Mouse (Mus musculus) neural tube, embryonic 13.5 days (tissue): ENCODE measurements around the gene Lrrc66. TPM values are rescaled to one million over a fixed set of nuclear protein-coding genes. Genes with fewer than 3 reads are reported as not detected.
"Not testable (repeated sequence)": the region's sequence is repeated elsewhere in the genome, so short reads cannot be mapped to it uniquely, and the experiment has no call there.

Experiments used
- ATAC-seq: fragments of 200-750 bp; cut with Nextera tagmentation; 2 replicates; pipeline ENCODE4 v1.8.0; 2017; ENCODE audit warnings: low read depth, mild to moderate bottlenecking, moderate TSS enrichment, moderate library complexity
- H3K27ac ChIP-seq: fragments of 300-500 bp; sonication (generic); replicated peaks from 2 replicates; pipeline ENCODE4 v1.5.1; 2015; ENCODE audit warnings: moderate library complexity, mild to moderate bottlenecking, inconsistent platforms
- H3K27me3 ChIP-seq: fragments of 300-500 bp; sonication (generic); 2 replicates; pipeline ENCODE4 v1.6.1; 2015; ENCODE audit warnings: mild to moderate bottlenecking, inconsistent platforms
- H3K36me3 ChIP-seq: fragments of 300-500 bp; sonication (generic); 2 replicates; pipeline ENCODE4 v1.6.1; 2015; ENCODE audit warnings: mild to moderate bottlenecking, inconsistent platforms
- H3K4me1 ChIP-seq: fragments of 300-500 bp; sonication (generic); replicated peaks from 2 replicates; pipeline ENCODE4 v1.6.1; 2015; ENCODE audit warnings: inconsistent platforms
- H3K4me2 ChIP-seq: fragments of 300-500 bp; sonication (generic); 2 replicates; pipeline ENCODE4 v1.6.1; 2015; ENCODE audit warnings: inconsistent platforms, mild to moderate bottlenecking, moderate library complexity
- H3K4me3 ChIP-seq: fragments of 300-500 bp; sonication (generic); 2 replicates; pipeline ENCODE4 v1.5.1; 2015; ENCODE audit warnings: mild to moderate bottlenecking, inconsistent platforms
- H3K9ac ChIP-seq: fragments of 300-500 bp; sonication (generic); 2 replicates; pipeline ENCODE4 v1.6.1; 2015; ENCODE audit warnings: moderate library complexity, mild to moderate bottlenecking, inconsistent platforms
- H3K9me3 ChIP-seq: fragments of 300-500 bp; sonication (generic); 2 replicates; pipeline ENCODE4 v1.6.1; 2016; ENCODE audit warnings: inconsistent platforms
- WGBS: fragments of 180-500 bp; shearing (Covaris S2); methylation state at CpG from one replicate; pipeline ENCODE4 v1.1.7; 2015; 5-methylcytosine and 5-hydroxymethylcytosine counted together
- polyA plus RNA-seq: library from polyadenylated mRNA; unstranded; fragments of >200 nt; fragmentation: Nextera tagmentation; extraction: Ambion mirVana; gene quantifications from 2 replicates; pipeline ENCODE4 v1.2.1, GENCODE M21; 2015

Lrrc66 gene
- polyA plus RNA-seq, 1 experiment from 2014 or later: not detected

DNA sequence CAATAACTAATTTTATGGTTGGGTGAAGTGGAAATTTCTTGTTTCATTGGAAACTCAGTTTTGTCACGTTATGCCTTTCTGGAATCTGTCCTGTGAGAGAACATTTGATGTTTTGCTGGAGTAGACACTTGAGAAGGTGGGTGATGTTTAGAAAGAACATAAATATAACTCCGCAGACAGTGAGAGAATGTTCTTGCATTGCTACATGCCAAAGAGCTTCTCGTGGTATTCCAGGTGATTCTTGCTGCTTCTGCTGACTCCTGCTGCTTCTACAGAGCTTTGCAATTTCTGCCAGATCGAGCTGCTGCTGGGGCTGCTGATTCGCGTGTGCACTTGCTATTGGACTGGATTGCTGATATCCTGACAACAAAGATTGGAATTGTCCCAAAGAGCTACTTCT, 27.4 kb downstream of the Lrrc66 start:
- peaks cover 2% of the 10 kb centered on the region; the same call in 1 of the 2 replicates for H3K9me3 ChIP-seq

DNA sequence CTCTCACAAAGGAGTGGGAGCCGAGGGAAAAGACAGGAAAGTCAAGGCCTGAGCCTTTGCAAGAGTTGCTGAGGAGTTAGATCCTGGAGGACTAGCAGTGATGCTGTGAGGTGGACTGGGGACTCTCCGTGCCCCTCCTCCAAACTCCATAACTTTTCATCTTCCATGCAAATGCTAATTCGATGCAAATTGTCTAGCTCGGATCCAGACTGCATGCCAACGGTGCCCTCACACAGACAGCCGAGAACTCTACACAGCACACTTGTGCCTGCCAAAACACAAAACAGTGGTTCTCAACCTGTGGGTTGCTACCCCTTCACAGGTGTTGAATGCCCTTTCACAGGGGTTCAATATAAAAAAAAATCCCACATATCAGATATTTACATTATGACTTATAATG, 27.8 kb downstream of the Lrrc66 start:
- no peak for ATAC-seq
- WGBS: 87% methylated on average over 6 of the region's 6 CpGs
- H3K27ac ChIP-seq: no peak overlapping the region

More for the DNA sequence above, 27.4 kb downstream of the Lrrc66 start:
- no peaks in the 10 kb centered on the region for H3K36me3 ChIP-seq
- 89% methylated on average over 6 of the region's 6 CpGs for WGBS
- no peak overlapping the region for H3K9ac ChIP-seq
- no peak overlapping the region for H3K4me2 ChIP-seq
- no peak overlapping the region for H3K27ac ChIP-seq
- no peaks in the 10 kb centered on the region for H3K27me3 ChIP-seq
- H3K4me1 ChIP-seq: peaks cover 18% of the 10 kb centered on the region
- no peak for ATAC-seq
- no peak overlapping the region for H3K4me3 ChIP-seq

DNA sequence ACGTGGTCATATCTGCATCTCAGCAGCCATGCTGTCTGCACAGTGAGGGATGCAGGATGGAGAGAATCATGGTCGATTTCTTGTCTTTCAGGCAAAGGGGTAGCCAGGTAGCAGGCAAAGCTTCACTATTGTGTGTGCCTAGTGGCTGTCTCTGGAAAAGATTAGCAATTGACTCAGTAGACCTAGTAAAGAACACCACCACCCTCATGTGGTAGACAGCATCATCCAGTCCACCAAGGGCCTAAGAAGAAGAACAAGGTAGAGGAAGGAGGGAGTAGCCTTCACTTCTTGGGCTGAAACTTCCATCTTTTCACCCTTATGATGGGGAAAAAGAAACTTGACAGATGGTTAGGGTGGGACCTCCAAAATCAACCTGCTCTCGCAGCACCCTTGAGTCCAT, 29.5 kb downstream of the Lrrc66 start:
- no peaks in the 10 kb centered on the region for H3K36me3 ChIP-seq
- no peak for ATAC-seq
- no peak overlapping the region for H3K4me3 ChIP-seq
- no peaks in the 10 kb centered on the region for H3K27me3 ChIP-seq
- H3K27ac ChIP-seq: no peak overlapping the region
- no peaks in the 10 kb centered on the region for H3K9me3 ChIP-seq
- no peak overlapping the region for H3K9ac ChIP-seq
- H3K4me1 ChIP-seq: peaks cover 28% of the 10 kb centered on the region
- H3K4me2 ChIP-seq: no peak overlapping the region
- 86% methylated on average over 3 of the region's 3 CpGs for WGBS

More for the DNA sequence above, 27.8 kb downstream of the Lrrc66 start:
- Histone ChIP-seq H3K4me3 (no peak overlapping the region), H3K4me1 (peaks cover 19% of the 10 kb centered on the region), H3K9me3 (no peaks in the 10 kb centered on the region), H3K27me3 (no peaks in the 10 kb centered on the region), H3K9ac (no peak overlapping the region), H3K36me3 (no peaks in the 10 kb centered on the region), H3K4me2 (no peak overlapping the region)

DNA sequence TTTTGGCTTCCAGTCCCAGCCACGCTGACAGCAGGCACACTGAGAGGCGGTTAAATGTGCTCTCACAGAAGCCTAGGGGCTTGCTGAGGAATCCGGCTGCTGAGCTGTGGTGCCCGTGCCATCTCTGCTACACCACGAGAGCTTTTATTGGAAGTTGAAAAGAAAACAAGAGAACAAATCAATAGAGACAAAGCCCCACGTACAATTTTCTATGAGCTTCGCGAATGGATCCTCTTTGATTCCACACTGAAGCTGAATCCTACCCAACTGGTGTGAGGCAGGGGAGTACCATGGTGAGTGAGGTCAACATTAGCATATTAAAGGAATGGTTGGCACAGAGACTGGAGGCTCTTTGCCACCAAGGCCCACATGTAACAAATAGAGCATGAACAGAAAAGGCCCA, 31.0 kb downstream of the Lrrc66 start:
- no peaks in the 10 kb centered on the region for H3K27me3 ChIP-seq
- H3K36me3 ChIP-seq: no peaks in the 10 kb centered on the region
- no peak overlapping the region for H3K4me2 ChIP-seq
- peaks cover 28% of the 10 kb centered on the region for H3K4me1 ChIP-seq
- 42% methylated on average over 8 of the region's 8 CpGs for WGBS
- H3K9ac ChIP-seq: no peak overlapping the region
- H3K9me3 ChIP-seq: no peaks in the 10 kb centered on the region
- peak; percentile 13; the same call in 1 of the 2 replicates for ATAC-seq
- H3K27ac ChIP-seq: no peak overlapping the region
- H3K4me3 ChIP-seq: no peak overlapping the region

DNA sequence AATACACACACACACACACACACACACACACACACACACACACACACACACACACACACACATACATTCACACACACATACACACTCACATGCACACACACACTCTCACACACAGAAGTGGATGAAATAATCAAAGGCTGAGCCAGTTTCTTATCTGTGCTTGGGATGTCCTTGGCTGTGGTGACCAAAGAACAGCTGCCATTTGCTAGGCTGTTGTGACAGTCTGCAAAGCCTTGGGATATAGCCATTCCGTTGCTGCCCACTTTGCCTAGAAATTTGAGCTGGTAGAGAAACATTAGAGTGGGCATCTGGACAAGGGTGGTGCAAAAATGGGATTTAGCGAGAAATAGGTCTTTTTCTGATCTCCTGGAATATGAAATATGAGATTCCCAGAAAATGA, 32.3 kb downstream of the Lrrc66 start:
- no peak for ATAC-seq
- no peaks in the 10 kb centered on the region for H3K27me3 ChIP-seq
- no peaks in the 10 kb centered on the region for H3K9me3 ChIP-seq
- WGBS: 75% methylated on average over 2 of the region's 2 CpGs
- no peak overlapping the region for H3K9ac ChIP-seq
- peaks cover 28% of the 10 kb centered on the region for H3K4me1 ChIP-seq
- no peak overlapping the region for H3K4me2 ChIP-seq
- H3K27ac ChIP-seq: no peak overlapping the region
- H3K36me3 ChIP-seq: no peaks in the 10 kb centered on the region
- no peak overlapping the region for H3K4me3 ChIP-seq

DNA sequence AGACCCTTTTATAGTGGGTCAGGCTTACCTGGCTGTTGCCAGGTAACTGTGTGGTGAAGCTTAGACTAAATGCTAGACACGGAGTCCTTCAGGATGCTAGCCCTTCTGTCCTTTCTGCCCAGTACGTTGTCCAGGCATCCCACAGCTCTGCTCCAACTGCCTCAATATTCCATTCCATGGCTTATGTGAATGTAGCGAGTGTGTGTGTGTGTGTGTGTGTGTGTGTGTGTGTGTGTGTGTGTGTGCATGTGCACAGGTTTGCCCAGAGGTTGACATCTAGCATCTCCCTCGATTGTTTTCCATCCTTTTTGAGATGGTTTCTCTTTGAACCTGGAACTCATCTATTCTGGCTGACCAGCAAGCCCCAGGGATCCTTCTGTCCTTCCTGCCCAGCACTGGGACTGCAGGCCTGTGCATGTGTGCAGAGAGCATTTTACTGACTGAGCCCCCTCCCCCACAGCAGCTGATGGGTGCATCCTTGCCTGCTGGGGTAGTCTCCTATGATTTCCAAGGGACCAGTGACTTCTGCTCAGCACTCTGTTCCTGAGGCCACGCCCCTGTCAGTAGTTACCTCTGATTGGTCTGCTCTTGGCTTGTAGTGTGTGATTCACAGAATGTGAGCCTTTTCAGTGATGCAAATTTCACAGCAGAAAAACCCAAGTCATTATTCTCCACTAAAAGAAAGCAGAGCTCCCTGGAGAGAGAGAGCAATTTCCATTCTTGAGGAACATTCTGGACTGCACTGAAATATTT, 33.2 kb downstream of the Lrrc66 start:
- no peak overlapping the region for H3K27ac ChIP-seq
- WGBS: 74% methylated on average over 5 of the region's 5 CpGs

DNA sequence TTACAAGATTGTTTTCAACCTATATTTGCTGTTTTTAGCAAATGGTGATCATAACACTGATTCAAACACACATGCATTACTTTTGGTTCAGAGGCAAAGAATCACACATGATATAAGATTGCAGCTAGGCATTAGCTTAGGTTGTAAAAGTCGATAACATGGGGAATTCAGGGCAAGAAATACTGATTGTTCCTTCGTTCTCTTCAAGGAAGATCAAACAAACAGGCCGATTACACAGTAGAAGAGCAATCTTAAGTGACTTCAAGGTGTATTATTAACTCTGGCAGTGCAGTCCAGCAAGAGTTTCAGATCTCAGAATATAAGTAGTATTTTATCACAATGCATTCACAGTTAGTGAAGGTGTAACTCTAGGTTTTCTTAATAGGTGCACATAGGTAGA, 45.2 kb downstream of the Lrrc66 start:
- Histone ChIP-seq H3K27ac (no peak overlapping the region), H3K9me3 (no peaks in the 10 kb centered on the region), H3K27me3 (no peaks in the 10 kb centered on the region), H3K36me3 (no peaks in the 10 kb centered on the region), H3K4me3 (no peak overlapping the region), H3K4me2 (no peak overlapping the region), H3K9ac (no peak overlapping the region), H3K4me1 (peaks cover 16% of the 10 kb centered on the region)
- ATAC-seq: no peak
- WGBS: 53% methylated on average over 3 of the region's 3 CpGs

More for the DNA sequence above, 33.2 kb downstream of the Lrrc66 start:
- Histone ChIP-seq H3K27me3 (no peaks in the 10 kb centered on the region), H3K36me3 (no peaks in the 10 kb centered on the region), H3K4me2 (no peak overlapping the region), H3K9ac (no peak overlapping the region), H3K9me3 (no peaks in the 10 kb centered on the region), H3K4me3 (no peak overlapping the region), H3K4me1 (peaks cover 28% of the 10 kb centered on the region)
- ATAC-seq: peak; percentile 45; the same call in 1 of the 2 replicates

DNA sequence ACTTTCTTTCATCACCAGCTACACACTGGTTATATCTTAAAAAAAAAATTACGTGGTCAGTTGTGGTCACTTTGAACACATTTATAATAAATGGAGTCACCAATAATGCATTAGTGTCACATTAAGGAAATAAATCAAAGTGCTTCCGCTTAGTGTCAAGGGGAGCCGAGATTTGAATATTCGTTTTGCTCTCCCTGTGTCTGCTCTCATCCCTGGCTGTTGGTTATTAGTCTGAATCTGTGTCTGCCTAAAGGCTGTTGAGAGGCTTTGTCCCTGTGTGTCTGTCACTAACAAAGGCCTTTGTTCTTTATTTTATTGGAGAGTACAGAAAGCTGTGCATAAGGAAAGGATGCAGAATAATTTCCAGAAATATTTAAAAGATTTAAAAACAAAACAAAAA, 45.7 kb downstream of the Lrrc66 start:
- H3K36me3 ChIP-seq: no peaks in the 10 kb centered on the region
- no peaks in the 10 kb centered on the region for H3K27me3 ChIP-seq
- H3K4me2 ChIP-seq: no peak overlapping the region
- no peak overlapping the region for H3K27ac ChIP-seq
- H3K9ac ChIP-seq: no peak overlapping the region
- H3K4me1 ChIP-seq: peaks cover 16% of the 10 kb centered on the region
- no peaks in the 10 kb centered on the region for H3K9me3 ChIP-seq
- no peak for ATAC-seq
- WGBS: 30% methylated on average over 4 of the region's 4 CpGs
- H3K4me3 ChIP-seq: no peak overlapping the region

DNA sequence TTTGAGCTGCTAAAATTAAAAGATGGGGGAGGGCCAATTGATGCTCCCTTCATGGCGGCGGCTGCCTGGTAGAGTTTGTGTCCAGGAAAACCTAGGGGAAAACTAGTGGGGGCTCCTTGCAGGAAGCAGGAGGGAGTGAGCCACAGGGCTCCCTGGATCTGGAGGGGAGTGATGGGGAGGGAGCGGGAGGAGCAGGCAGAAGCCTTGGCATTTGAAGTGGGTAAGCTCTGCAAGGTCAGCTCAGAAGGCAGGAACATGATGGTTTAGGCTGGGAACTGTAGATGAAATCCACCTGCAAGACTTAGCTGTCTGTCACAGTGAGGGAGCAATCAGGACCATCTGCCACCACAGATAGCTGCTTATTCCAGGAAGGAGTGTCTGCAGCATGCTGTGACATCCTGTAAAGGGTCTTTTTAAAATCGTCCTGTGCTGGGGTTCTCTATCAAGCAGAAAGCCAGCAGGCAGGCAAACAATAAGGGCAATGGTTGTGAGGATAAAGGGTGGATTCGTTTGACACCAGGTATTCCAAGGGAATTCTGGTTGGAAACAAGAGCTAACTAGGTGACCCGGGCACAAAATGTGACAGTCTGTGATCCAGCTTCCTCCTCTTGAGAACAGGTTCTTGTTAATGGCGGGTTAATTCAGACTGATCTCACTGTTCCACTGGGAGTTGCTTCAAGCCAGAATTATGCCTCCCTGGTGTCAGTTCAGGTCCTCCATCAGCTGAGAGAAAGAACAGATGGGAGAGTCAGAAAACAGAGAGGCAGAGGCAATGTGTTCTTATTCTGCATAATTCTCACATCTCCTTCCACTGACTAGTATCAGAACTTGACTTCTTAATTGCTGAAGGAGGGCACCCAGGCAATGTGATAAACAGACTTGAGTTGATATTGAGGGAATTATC, 46.9 kb downstream of the Lrrc66 start:
- Histone ChIP-seq H3K4me1 (peaks cover 16% of the 10 kb centered on the region), H3K9ac (no peak overlapping the region), H3K4me2 (no peak overlapping the region), H3K27ac (peak overlapping the region; percentile 70), H3K27me3 (no peaks in the 10 kb centered on the region), H3K36me3 (no peaks in the 10 kb centered on the region), H3K4me3 (no peak overlapping the region), H3K9me3 (no peaks in the 10 kb centered on the region)
- peak; percentile 63 for ATAC-seq
- WGBS: 26% methylated on average over 7 of the region's 7 CpGs

DNA sequence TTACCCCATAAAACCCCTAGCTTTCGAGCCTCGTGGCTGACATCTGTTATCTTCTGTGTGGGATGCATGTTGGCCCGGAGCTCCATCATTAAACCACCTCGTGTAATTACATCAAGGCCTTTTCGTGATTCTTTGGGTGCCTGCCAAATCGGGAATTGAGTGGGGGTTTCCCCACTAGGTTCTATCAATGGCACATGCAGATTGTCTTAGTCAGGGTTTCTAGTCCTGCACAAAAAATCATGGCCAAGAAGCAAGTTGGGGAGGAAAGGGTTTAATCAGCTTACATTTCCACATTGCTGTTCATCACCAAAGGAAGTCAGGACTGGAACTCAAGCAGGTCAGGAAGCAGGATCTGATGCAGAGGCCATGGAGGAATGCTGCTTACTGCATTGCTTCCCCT, 48.3 kb downstream of the Lrrc66 start:
- not testable (repeated sequence) for H3K27ac ChIP-seq, H3K36me3 ChIP-seq, ATAC-seq, H3K4me2 ChIP-seq, H3K4me3 ChIP-seq, H3K9me3 ChIP-seq, H3K27me3 ChIP-seq, H3K9ac ChIP-seq
- peaks cover 16% of the 10 kb centered on the region for H3K4me1 ChIP-seq
- WGBS: 63% methylated on average over 6 of the region's 6 CpGs

DNA sequence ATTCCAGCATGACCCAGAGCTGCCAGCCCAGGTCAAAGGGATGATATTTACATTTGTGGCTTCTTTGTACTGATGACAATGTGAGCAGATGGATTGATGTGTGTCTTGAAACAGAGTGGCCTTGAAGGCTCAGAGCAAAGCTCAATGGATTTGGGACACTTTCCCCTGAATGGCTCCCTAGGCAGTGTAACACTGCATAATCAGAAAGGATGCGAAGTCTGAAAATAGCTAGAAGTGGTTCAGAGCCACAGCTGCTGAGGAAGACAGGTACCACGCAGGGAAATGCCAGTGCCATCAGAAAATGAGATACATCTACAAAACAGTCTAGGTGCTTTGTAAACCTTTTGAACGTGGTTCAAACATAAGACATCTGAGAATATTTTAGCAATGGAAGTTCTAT, 54.2 kb downstream of the Lrrc66 start:
- no peak for ATAC-seq
- peaks cover 3% of the 10 kb centered on the region; the same call in 1 of the 2 replicates for H3K4me1 ChIP-seq
- no peak overlapping the region for H3K4me2 ChIP-seq
- no peaks in the 10 kb centered on the region for H3K27me3 ChIP-seq
- H3K27ac ChIP-seq: no peak overlapping the region
- no peak overlapping the region for H3K9ac ChIP-seq
- H3K36me3 ChIP-seq: no peaks in the 10 kb centered on the region
- WGBS: 79% methylated on average over 3 of the region's 3 CpGs
- no peak overlapping the region for H3K4me3 ChIP-seq
- no peaks in the 10 kb centered on the region for H3K9me3 ChIP-seq

DNA sequence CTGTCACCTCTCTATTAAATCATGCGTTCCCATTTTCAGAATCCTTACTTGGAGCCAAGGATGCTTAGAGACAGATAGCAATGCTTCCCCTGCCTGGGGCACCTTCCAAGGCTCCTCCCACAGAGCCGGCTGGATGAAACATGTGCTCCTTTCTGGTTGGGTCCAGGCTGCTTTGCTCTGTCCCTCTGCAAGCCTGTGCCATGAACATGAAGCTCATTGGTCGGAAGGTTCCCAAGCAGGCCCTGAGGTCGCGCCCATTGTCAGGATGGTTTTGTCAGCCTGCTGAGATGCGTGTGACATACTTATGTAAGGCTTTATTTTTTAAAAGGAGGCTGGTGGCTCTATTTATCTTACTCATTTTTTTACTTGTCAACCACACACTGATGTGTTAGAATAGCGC, 55.6 kb downstream of the Lrrc66 start:
- Histone ChIP-seq H3K4me2 (no peak overlapping the region), H3K4me3 (no peak overlapping the region), H3K27me3 (no peaks in the 10 kb centered on the region), H3K4me1 (peaks cover 3% of the 10 kb centered on the region; the same call in 1 of the 2 replicates), H3K9ac (no peak overlapping the region), H3K9me3 (no peaks in the 10 kb centered on the region), H3K36me3 (no peaks in the 10 kb centered on the region), H3K27ac (no peak overlapping the region)
- WGBS: 71% methylated on average over 7 of the region's 7 CpGs
- ATAC-seq: no peak
